Mouse (Mus musculus): Measurements from ENCODE around the gene Ston1.

- TF ChIP-seq CTCF (IDR thresholded peaks at IDR 0.05; ENCODE audit: borderline replicate concordance, insufficient read depth, low read length) (0 out of 2 replicates have a peak, but pooled peaks have one; percentile 14), POLR2A (IDR thresholded peaks at IDR 0.05; ENCODE audit: low read depth, low read length) (no peak)
These were observed 43.5 kb downstream of the Ston1 start for GRCm38 (mm10) chr17:88641012-88641411.
